Mouse (Mus musculus) layer of hippocampus, adult 8-10 months (tissue): ENCODE measurements around the gene Ppfia1. TPM values are rescaled to one million over a fixed set of nuclear protein-coding genes. Genes with fewer than 3 reads are reported as not detected.

Experiments used
- DNase-seq, 2 experiments: peaks; one replicate each; pipeline ENCODE4 v3.0.0; 2022; ENCODE audit warnings: low spot score in 2 of 2
- total RNA-seq, 4 experiments: library from RNA; stranded (reverse); gene quantifications; 2 replicates each; pipeline ENCODE4 v1.2.4; 2022

The Ppfia1 gene
- total RNA-seq, result 10 to 100 TPM; 37.1 to 43.4 (median 40.3) TPM

- peak; percentile 94 to 97 for DNase-seq
Measured at GRCm38 (mm10) chr7:144553237-144554122, at the start of gene Ppfia1. Ppfia1 (minus strand) TSS chr7:144553729.

GRCm38 (mm10) chr7:144600333-144600900, 46.9 kb upstream of the Ppfia1 start:
- DNase-seq, result no peak

- no peak for DNase-seq
Measured at GRCm38 (mm10) chr7:144589508-144589907, 36.0 kb upstream of the Ppfia1 start.

DNA sequence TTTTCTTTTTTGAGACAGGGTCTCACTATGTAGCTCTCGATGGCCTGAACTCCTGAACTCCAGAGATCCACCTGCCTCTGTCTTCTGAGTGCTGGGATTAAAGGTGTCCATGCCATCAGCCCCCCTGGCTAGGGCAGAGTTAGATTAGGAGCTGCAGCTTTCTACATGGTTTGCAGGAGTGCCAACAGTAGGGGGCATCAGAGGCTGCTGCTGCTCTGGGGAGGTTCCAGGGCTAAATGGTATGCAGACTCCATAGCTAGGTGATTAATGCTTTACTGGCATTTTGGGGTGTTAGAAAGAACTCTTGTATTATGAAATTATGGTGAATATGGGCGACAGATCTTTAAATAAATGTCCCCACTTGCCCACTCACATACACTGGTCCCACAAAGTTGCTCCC, 33.8 kb upstream of the Ppfia1 start:
- peak; percentile 32 to 50 for DNase-seq

- DNase-seq, result peak; percentile 42 to 68
Measured at GRCm38 (mm10) chr7:144585648-144586047, 32.1 kb upstream of the Ppfia1 start.

- no peak for DNase-seq
Measured at GRCm38 (mm10) chr7:144583619-144584018, 30.1 kb upstream of the Ppfia1 start.

GRCm38 (mm10) chr7:144582284-144582980, 28.9 kb upstream of the Ppfia1 start, which contains the start of gene Fadd:
Fadd (minus strand) TSS chr7:144582463.
- peak; percentile 91 to 94 for DNase-seq

DNA sequence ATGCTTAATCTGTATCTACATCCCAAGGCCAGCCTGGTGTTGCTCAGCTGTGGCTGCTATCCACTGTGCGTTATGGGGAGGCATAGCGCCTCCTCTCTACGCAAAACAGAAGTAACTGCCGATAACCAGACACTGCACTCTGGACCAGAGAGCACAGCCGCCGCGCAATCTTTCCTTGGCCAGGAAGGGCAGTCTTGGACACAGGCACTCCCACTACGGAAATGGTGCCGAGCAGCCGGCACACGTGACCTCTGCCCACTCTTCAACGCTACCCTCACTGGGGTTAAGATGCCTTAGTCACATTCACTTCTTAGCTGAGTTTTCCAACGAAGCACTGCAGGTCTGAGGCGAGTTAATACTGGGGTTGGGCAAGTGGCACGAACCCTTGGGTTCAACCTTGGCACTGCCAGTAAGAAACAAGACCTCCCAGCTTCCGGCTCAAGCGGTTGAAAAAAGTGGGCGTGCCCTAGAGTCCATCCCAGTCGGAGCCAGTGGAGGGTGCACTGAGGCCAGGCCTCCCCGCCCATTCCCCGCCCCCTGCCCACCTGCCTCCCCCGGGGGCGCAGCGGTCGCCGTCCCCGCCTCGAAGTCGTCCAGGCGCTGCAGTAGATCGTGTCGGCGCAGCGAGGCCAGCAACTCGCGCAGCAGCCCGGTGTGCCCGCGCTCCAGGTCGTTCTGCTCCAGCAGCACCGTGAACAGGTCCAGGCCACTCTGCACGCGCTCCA, 28.2 kb upstream of the Ppfia1 start:
- DNase-seq, result peak; percentile 41 to 54

DNA sequence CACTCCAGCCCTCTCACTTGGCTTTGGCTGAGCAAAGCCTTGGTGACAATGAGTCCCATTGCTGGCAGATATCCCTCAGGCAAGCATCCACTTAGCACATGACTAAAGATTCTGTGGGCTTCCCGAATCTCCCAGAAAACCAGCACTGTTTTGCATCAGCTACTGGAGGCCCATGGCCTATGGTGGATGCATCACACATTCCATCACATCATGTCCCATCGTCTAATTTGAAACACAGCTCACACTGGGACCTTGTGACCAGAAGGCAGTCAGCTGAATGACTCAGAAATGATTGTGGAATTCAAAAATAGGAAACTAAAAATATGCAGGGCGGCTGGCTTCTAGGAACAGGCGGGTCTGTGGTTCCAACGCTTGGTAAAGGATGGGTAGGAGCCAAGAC, 24.3 kb upstream of the Ppfia1 start:
- DNase-seq, result no peak

DNA sequence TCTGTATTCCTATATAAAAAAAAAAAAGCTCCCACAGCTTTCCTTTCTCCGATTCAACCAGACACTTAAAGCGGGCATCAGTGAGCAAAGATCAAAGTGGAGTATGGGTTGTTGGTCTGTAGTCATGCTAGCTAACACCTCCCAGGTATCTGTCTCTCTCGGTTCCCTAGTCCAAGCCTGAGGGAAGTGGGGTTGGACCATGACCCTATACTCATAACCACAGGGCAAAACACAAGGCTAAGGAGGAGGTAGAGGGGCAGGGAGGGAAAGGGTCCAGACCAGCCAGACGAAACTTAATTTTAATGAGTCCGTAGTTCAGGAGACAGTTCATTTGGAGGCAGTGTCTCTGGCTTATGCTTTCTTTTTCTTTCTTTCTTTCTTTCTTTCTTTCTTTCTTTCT, 18.7 kb upstream of the Ppfia1 start:
- DNase-seq, result no peak

GRCm38 (mm10) chr7:144571598-144571997, 18.1 kb upstream of the Ppfia1 start:
- no peak for DNase-seq

- no peak for DNase-seq
Measured at GRCm38 (mm10) chr7:144569428-144569827, 15.9 kb upstream of the Ppfia1 start.

DNA sequence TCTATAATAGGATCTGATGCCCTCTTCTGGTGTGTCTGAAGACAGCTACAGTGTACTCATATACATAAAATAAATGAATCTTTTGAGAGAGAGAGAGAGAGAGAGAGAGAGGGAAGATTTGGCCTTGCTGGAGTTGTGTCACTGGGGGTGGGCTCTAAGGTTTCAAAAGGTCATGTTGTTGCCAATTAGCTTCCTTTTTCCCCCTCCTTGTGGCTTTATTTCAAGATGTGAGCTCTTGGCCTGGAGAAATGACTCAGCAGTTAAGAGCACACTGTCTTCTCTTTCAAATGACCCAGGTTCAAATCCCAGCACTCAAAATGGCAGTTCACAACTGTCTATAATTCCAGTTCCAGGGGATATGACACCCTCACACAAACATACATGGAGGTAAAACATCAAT, 14.6 kb upstream of the Ppfia1 start:
- no peak for DNase-seq

GRCm38 (mm10) chr7:144566921-144567682, 13.6 kb upstream of the Ppfia1 start:
- no peak for DNase-seq

DNA sequence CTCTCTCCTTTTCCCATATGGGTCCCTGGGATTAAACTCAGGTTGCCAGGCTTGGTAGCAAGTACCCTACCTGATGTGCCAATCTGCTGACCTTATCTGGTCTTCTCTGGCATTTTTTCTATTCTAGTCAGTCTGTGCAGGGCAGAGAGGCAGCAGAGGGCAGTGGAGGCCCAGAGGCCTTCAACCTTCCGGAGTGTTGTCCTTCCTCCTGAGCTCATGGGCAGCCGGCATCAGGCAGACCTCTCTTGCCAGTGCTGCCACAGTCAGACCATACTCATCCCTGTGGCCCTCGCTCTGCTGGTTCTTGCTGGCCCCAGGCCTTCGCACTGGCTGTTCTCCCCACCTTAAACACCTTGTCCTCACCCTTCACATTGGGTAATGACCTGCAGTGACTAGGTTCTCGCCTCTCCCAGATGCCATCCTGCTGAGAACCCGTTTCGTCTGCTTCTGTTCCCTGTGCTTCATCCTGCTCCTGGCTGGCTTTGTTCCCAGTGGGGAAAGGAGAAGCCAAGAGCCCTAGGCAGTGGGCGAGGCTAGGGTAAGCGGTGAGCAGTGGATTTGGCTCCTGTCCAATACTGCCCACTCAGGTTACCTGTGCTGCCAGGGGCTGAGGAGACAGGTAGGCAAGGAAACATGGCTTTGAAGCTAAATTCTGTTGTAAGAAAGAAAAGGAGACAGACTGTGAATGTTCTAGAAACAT, 10.1 kb upstream of the Ppfia1 start:
- no peak for DNase-seq

DNA sequence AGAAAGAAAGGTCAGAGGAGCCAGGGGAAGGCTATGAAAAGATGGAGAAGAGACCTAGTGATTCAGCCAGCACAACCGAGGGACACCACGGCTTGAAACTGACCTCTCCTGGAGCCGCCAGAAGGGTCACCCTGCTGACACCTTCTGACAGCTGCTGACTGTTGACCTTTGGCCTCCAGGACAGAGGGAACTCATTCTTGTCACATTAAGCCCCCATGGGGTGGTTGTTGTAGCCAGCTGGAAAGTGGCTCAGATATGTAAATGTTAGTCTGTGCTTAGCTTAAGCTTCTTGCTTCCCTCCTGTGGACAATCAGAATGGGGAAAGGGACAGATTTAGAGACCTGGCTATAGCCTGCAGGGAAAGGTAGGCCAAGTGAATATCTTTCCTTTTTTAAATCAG, 8.5 kb upstream of the Ppfia1 start:
- no peak for DNase-seq

DNA sequence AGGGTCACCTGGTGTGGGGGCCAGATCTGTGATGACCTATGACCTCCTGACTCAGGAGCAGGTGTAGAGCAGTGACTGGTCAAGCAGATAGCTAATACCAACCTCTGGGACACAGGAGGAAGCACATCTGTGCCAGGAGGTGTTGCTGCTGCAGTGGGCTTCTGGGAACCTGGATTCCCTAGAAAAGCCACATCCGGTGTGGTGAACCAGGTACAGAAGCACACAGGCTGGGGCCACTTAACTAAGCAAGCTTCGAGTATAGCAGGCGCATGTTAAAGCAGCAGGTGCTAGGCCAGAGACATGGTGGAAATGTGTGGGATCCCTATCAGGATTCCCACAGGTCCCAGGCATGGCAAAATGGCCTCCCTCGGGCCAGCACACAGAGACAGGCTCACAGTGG, 7.1 kb upstream of the Ppfia1 start:
- no peak for DNase-seq

- DNase-seq, result no peak
Measured at GRCm38 (mm10) chr7:144558552-144558951, 5.0 kb upstream of the Ppfia1 start.

DNA sequence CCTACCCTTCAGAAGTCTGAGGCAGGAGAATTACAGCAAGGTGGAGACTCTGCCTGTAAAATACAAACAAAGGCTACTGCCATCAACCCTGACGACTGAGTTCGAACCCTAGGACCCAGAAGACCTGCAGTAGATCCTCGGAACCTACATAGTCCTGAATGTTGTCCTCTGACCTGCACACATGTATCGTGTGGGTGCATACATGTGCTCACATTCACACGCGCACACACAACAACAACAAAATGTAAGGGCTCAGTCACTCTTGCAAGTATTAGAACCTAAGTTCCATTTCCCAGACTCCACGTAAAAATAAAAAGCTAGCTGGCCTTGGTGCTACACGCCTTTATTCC, 569 bp upstream of the Ppfia1 start:
- DNase-seq, result no peak

- DNase-seq, result no peak
Measured at GRCm38 (mm10) chr7:144552274-144552673, 1.3 kb downstream of the Ppfia1 start.
